Mouse (Mus musculus) adrenal gland, postnatal 25 days (tissue): ENCODE measurements around the gene Rbp4. TPM values are rescaled to one million over a fixed set of nuclear protein-coding genes. Genes with fewer than 3 reads are reported as not detected.

Experiments used
- DNase-seq: peaks from one replicate; pipeline ENCODE4 v3.0.0; 2021; ENCODE audit warnings: mixed read lengths
- total RNA-seq: library from RNA; stranded (reverse); gene quantifications from 2 replicates; pipeline ENCODE4 v1.2.3, GENCODE M21; 2021

Gene Rbp4
- total RNA-seq, 1 experiment from 2014 or later = 11.1 TPM

- no peak for DNase-seq
Observed at GRCm38 (mm10) chr19:38091512-38091985, 33.5 kb downstream of the Rbp4 start.

DNA sequence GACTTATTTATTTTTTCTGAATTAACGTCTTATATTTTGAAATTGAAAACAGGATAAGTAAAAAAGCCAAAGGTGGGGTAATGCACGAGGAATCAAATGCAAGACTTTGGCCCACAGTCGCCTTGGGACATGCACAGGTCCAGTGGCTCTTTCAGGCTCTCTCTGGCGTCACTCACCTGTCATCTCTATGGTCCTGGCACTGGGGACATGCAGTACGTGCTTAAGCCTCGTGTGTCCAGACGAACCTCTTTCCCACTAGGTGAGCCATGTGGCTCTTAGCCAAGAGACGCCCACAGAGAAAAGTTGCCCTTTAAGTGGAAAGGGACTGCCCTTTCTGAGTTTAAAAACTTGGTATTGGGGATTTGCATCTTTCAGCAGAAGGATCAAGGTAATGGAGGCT lies 35.7 kb downstream of the Rbp4 start:
- no peak for DNase-seq

- peak; percentile 37 for DNase-seq
Observed at GRCm38 (mm10) chr19:38086948-38087551, 38.0 kb downstream of the Rbp4 start.

DNA sequence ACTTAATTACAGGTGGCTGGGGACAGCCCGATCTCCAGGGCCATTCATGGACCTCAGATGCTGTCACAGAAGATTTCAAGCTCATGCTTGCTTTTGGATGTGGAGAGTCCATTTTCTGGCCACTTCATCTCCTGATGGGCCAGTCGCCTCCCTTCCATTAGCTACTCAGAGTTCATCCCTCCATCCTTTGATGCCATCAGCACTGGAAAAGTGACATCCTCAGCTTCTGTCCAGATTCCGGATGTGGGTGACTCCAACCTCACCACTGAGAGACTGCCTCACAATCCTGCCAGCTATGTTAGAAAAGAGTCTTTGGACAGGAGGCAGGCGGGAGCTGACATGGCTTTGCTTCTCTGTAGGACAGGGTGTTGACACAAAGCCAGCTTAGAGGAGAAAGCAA lies 39.2 kb downstream of the Rbp4 start:
- no peak for DNase-seq

DNA sequence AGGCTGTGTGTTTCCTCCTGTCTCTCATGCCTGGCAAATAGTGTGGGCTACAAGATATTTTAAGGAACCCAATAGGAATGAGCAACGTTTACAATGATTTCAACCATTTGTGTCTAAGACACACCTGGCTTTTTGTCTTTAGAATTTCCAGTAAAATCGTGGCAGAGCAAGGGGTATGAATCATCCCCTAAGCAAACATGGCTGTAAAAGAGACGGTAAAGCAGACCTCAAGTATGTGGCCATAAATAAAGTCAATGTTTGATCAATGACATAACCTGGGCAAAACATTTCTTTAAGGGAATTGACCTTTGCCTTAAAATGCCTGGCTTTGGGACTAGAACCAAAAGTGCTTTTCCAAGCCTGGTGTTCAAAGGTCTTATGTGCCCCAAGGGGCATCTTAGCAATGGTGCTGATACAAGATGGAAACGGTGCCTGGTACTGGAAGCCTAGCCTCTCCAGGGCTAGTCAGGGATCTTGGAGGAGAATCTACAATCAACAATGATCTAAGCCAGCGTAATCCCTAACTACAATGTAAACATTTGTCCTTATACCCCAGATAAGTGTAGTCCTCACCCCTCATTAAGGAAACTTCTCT lies 42.1 kb downstream of the Rbp4 start:
- no peak for DNase-seq

DNA sequence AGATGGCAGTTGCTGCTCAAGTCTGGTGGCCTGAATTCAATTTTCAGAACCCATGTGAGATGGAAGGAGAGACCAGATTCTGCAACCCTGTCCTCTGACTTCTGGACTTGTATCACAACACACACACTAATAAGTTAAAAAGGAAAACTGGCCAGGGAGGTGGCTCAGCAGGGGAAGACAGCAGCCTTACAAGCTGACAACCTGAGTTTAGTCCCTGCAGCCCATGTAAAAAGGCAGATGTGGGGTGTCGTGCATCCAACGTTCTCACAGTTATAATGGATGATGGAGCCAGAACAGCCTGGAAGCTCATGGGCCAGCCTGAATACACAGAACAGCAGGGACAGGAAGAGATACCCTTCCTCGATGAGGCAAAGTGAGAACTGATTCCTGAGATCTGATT lies 43.7 kb downstream of the Rbp4 start:
- DNase-seq = no peak

- DNase-seq = no peak
Observed at GRCm38 (mm10) chr19:38077851-38078540, 47.1 kb downstream of the Rbp4 start.

DNA sequence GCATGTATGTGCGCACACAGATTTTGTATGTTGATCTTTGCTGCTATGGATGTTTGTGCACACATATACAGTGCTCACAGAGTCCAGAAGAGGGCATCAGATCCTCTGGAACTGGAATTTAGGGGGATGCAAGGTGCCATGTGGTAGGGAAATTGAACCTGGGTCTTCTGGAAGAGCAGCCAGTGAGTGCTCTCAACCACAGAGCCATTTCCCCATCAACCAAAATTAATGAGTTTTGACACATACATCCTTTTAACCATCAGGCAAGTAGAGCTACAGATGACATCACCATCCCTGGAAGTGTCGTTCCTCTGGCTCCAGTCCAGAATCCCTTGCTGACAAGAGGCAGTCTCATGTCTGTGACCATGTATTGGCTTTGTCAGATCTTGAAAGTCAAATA lies 48.8 kb downstream of the Rbp4 start:
- DNase-seq = no peak

DNA sequence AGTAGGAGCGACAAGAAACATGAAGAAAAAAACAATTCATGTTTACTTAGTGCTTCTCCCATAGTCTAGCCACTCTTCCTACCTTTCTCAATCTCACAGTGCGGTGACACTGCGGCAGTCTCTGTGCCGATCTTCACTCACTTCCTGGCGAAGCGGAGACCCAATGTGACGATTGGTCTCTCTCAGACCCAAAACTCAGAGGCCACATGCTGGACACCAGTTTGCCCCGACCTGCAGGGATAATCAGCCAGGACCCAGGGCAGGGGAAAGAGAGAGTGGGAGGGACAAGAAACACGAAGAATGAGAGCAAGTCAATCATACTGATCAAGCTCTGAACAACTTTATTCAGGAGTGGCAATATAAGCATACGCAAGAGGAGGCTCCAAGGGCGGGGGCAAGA lies 50.0 kb downstream of the Rbp4 start:
- no peak for DNase-seq

GRCm38 (mm10) chr19:38073226-38073625 lies 51.9 kb downstream of the Rbp4 start:
- no peak for DNase-seq

Other genes with a start within 250 kb of the Rbp4 start
- gene Myof, start 81.7 kb downstream of the Rbp4 start, total RNA-seq = 28.3 and 29.8 TPM in 2 replicates
- gene Cep55, start 70.3 kb downstream of the Rbp4 start, total RNA-seq = 3.7 and 7.4 TPM in 2 replicates
- gene Ffar4, start 28.2 kb downstream of the Rbp4 start, total RNA-seq = 3.9 and 12.9 TPM in 2 replicates
- gene Pde6c, start 7.5 kb upstream of the Rbp4 start, total RNA-seq = not detected in 2 replicates
- 19.0 and 22.8 TPM in 2 replicates for gene Fra10ac1, start 98.9 kb upstream of the Rbp4 start, total RNA-seq
- 1.2 and 2.0 TPM in 2 replicates for gene Lgi1, start 139.3 kb upstream of the Rbp4 start, total RNA-seq